Mouse (Mus musculus) spleen, postnatal 14 days (tissue): ENCODE data around the gene Fitm2.

Experiments
- DNase-seq, 2 experiments: peaks; one replicate each; pipeline ENCODE4 v3.0.0; 2021 to 2022; ENCODE audit warnings: low spot score in 2 of 2

Fitm2 gene

DNA sequence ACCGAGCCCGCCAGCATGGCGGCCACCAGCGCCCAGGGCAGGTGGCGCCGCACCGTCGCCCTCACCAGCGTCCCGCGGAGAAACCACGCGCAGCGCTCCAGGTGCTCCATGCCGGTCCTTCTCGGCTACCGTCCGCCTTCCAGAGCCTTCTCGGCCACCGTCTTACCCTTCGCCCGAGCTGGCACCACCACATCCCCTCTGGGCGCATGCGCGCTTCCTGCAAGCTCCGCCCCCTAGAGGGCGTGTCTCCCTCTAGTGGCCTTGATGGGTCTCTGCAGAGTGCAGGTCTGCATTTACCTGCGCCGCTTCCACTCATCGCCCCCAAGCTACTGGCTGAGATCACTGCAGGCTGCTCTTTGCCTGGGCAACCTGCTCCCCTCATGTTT, at the start of gene Fitm2:
TSS of gene Fitm2 (minus strand) at position 164 of the 386 bp plus-strand sequence.
- DNase-seq, result peak; percentile 90 to 93

GRCm38 (mm10) chr2:163506300-163507004, 34.0 kb upstream of the Fitm2 start, which contains the start of gene Hnf4a:
Gene Hnf4a (plus strand): TSS chr2:163506808.
- no peak for DNase-seq

DNA sequence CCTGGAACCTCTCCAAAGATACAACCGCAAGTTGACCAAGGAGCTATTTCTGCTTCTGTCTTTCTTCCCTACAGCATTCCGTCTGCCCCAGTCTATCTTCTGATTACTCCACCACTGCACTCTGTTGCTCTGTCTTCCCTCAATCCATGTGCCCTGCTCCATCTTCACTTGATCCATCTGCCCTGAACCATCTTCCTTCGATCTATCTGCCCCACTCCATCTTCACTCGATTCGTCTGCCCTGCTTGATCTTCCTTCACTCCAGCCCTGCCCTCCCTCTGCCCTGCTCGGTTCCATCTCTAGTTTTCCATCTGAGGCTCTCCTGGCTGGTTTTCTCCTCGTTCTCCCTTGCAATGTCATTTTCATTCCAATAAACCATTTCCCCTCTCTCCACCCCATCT, 30.8 kb upstream of the Fitm2 start:
- DNase-seq, result no peak

GRCm38 (mm10) chr2:163502219-163502618, 29.8 kb upstream of the Fitm2 start:
- no peak for DNase-seq

- DNase-seq, result no peak
Measured at GRCm38 (mm10) chr2:163494456-163494855, 22.0 kb upstream of the Fitm2 start.

- DNase-seq, result no peak
Measured at GRCm38 (mm10) chr2:163493976-163494375, 21.5 kb upstream of the Fitm2 start.

DNA sequence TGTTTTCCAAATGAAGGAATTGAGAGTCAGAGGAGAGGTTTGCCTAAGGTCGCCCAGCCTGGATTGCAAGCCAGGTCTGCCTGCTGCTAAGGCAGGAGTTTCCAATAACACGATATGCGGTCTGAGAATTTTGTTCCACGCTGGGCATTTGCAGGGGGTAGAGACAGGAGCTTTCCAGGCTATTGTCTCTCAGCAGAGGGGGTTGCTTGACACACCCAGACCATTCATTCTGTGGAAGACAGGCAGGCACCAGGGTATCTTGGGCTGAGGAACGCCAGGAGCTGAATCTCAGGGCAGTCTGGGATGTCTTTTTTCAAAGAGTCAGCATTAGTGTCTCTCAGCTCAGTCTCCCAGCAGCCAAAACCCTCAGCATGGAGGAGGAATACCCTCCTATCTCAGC, 20.6 kb upstream of the Fitm2 start:
- no peak for DNase-seq

- no peak for DNase-seq
Measured at GRCm38 (mm10) chr2:163492018-163492417, 19.6 kb upstream of the Fitm2 start, which contains the start of gene R3hdml. Gene R3hdml (plus strand): TSS chr2:163492318.

DNA sequence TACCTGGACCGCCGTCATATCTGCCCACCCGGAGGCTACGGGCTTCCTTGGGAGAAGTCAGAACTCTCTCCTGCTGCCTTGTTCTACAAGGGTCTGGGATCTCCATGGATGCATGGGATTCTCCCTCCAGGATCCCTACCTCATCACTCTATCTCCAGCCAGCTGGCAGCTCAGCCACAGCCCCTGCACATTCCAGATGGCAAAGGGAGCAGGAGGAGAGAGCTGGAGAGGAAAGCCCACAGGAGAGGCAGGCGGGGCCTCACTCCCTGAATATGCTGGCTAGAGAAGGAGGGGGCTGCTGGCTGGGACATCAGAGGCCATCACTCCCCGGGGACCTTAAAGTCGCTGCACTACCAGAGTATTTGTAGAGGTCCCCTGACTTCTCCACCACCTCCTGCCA, 18.9 kb upstream of the Fitm2 start:
- DNase-seq, result no peak

DNA sequence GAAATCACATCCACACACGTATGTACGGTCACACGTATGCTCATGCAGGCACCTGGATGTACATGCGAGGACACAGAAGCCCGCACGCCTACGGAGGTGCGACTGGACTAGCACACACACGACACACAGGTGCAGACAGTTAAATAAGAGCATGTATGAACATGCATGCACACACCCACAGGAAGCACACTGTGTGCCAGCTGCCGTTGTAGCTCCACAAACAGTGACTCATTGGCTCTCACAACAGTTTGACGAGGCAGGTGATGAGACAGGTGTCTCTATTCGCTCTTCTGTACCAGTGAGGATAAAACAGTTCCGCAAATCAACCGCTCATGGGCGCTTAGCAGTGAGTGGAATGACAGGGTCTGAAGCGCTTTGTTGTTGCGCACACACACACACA, 18.2 kb upstream of the Fitm2 start:
- DNase-seq, result no peak

GRCm38 (mm10) chr2:163489725-163490291, 17.4 kb upstream of the Fitm2 start:
- no peak for DNase-seq

- DNase-seq, result no peak
Measured at GRCm38 (mm10) chr2:163487360-163487759, 14.9 kb upstream of the Fitm2 start.

DNA sequence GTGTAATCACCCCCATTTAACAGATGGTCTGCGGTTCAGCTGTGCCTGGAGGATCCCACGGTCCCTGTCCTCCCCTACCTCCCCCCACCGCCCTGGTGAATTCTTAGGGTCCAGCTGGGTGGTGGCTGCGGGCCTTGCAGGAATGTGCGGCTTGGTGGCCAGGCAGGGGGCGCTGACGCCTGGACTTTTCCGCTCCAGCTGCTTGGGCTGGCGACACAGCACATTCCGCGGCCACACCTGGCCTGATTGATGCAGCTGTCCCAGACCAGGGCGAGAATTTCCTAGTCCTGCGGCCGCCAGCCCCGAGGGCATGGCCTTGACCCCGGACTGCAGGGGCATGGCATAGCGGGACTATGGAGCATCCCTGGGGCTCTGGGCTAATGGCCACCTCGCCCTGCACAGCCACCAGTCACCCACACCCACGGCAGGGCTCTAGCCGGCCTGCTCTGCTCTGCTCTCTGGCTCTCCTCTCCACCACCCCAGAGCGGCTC, 9.2 kb upstream of the Fitm2 start:
- DNase-seq, result no peak

DNA sequence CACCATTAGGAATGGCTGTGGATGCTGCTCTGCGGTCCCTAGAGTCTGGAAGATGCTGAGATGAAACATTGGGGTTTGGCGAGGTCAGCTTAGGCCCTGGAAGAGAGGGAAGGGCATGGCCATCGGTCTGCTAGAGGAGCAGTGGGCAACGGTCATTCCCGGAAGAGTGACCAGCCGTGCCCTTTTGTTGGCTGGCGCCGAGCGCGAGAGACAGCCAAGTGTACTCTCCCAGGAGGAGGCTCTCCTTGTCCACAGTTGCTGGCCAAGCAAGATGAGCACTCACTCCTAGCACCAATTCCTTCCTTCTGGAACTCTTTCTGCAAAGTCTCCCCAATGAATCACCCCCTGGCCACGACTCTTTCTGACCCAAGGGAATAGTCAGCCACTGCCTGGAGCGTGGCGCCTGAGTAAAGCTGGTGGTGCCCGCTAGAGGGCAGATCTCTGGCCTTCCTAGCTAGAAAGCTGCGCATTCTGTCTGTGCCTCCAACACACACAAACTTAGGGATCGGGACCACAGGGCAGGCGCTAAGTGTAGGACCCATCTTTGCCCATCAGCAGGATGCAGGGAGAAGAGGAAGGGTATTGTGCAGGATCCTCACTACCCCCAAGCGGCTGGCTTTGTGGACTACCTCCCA, 7.9 kb upstream of the Fitm2 start:
- DNase-seq, result no peak

- no peak for DNase-seq
Measured at GRCm38 (mm10) chr2:163471710-163472465, 541 bp downstream of the Fitm2 start.

DNA sequence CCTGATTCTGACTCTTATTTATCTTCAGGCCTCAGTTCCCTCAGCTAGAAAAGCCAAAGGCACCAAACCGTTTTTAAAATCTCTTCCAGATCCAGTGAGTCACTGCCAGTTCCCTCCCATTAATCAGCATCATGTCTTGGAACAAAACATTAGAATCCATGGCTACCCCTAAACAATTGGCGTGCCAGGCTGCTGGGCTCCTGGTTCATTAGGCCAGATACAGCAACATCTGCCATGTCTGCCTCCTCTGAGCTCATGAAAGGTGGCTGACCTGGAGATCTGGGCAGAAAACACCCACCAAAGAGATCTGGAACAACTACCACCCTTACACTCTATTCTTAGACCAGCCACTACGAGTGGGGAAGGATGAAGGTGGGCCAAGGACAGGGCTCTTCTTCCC, 1.3 kb downstream of the Fitm2 start:
- DNase-seq, result no peak

DNA sequence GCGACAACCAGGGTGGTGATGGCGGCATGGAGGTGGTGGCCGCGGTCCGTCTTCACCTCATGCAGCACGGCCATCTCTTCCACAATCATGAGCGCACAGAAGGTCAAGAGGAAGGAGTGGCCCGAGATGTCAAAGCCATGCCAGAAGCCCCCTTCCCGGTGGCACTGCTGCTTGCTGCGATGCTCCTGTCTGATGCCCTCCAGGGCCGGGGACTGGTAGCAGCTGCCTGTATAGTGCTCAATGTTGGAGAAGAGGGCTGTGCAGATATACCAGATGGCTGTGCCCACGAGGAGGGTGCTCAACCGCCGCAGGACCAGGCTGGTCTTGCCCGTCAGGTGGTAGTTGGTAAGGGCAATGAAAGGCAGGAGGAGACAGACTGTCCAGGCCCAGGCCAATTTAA, 2.7 kb downstream of the Fitm2 start:
- no peak for DNase-seq

GRCm38 (mm10) chr2:163468866-163469265, 3.6 kb downstream of the Fitm2 start:
- no peak for DNase-seq

DNA sequence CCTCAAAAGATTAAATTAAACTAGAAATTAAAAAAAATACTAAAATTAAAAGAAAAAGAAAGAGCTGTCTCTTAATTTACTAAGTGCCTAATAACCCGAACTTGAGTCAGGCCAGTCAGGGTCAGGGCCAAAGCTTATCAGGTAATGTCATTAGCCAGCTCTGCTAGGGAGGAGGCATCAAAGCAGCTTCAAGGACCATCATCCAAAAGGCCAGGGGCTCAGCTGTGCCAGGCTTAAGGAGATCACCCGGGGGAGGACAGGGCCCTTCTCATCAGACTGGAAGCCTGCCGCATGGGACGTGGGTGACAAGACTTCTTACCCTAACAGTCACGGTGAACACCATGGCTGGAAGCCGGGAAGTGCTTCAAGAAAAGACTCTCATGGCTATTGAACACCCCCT, 4.8 kb downstream of the Fitm2 start:
- DNase-seq, result no peak

DNA sequence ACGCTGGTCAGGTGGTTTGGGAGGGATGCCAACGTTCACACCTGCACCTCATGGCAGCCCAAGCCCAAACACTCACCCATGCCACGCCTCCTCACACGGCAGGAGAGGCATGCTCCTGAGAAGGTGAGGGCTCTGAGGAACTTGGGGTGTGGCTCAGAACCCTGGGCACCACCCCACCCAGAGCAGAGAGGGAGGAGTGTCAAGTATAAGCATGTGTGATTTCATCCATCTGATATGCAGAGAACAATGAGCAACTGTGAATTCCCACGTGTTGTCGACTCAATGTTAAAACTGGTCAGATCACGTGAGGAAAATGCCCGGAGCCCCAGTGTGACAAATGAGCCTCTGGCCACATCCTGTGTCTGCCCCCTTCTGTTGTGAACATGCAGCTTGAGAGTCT, 5.7 kb downstream of the Fitm2 start:
- DNase-seq, result no peak

DNA sequence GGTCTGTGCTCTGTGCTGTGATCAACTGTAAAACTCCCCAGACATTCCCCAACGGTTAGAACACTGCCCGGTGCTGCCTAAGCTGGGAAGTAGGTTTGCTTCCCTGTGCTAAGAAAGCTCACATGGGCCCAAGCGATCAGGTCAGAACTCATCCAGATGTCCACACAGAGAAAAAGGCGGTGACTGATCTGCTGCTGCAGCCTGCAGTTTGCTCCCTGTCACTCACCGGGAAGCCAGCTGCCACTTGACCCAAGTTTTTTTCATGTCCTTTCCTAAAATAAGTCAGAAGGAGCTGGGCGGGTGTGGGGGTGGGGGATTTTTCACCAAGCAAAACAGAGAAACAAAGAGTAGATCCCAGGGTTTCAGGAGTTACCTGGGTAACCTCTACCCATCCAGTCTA, 7.9 kb downstream of the Fitm2 start:
- no peak for DNase-seq

DNA sequence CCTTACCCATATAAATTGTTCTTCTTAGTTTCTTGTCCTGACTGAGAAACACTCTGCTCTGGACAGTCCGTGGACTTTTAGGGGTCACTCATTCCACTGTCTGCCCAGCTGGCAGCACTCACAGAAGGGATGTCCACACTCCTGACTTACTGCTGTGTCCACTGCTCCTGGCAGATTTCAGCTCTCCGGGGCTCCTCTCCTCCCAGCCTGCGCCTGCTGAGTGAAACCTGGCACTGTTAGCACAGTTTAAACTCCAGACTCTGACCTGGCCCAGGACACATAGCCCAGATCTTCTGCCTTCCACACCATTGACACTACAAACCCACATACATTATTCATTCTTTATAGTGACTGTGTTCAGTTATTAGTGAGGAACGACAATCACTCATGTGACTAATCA, 8.4 kb downstream of the Fitm2 start:
- no peak for DNase-seq
